Mouse (Mus musculus) testis, adult 2 months (tissue): ENCODE results near the gene Lrp1.

Source experiments
- CTCF ChIP-seq: fragments of 200-500 bp; IDR thresholded peaks from 2 replicates; pipeline ENCODE4 v1.5.1; 2012; ENCODE audit warnings: low read depth, mild to moderate bottlenecking, inconsistent platforms, low read length, moderate library complexity; ENCODE audit not compliant: control insufficient read depth, insufficient read depth, insufficient replicate concordance
- POLR2A ChIP-seq: fragments of 200-500 bp; IDR thresholded peaks from 2 replicates; pipeline ENCODE4 v1.6.1; 2012; ENCODE audit warnings: low read depth, mild to moderate bottlenecking, inconsistent platforms, low read length, moderate library complexity; ENCODE audit not compliant: control insufficient read depth

GRCm38 (mm10) chr10:127492118-127492517 is 128.8 kb downstream of the Lrp1 start:
- no peak for TF ChIP-seq CTCF
- no peak for TF ChIP-seq POLR2A
